Mouse (Mus musculus) MEL (cell line): Measurements from ENCODE around the gene Arnt2.

Experiments
- CTCF ChIP-seq, 3 experiments: IDR thresholded peaks in 2 of 3; conservative IDR thresholded peaks in 1 of 3; 2 replicates each; pipeline ENCODE4 v1.5.1; 2011 to 2012; ENCODE audit warnings: low read length in 3 of 3, low read depth in 2 of 3, mild to moderate bottlenecking in 2 of 3, improper control_type of control experiment in 1 of 3, inconsistent platforms in 1 of 3, mixed read lengths in 1 of 3, moderate library complexity in 1 of 3; ENCODE audit not compliant: control insufficient read depth in 1 of 3, insufficient read depth in 1 of 3, poor library complexity in 1 of 3, severe bottlenecking in 1 of 3
- ETS1 ChIP-seq: IDR thresholded peaks from 2 replicates; pipeline ENCODE4 v1.6.1; 2012; ENCODE audit warnings: low read depth, mild to moderate bottlenecking, inconsistent platforms, low read length, improper control_type of control experiment, moderate library complexity
- MAFK ChIP-seq: IDR thresholded peaks from 2 replicates; pipeline ENCODE4 v1.6.1; 2011; ENCODE audit warnings: low read depth, mild to moderate bottlenecking, low read length, improper control_type of control experiment, borderline replicate concordance
- POLR2A ChIP-seq, 2 experiments: IDR thresholded peaks; 2 replicates each; pipeline ENCODE4 v1.6.1; 2011 to 2012; ENCODE audit warnings: low read length in 2 of 2, mild to moderate bottlenecking in 2 of 2, control low read depth in 1 of 2, improper control_type of control experiment in 1 of 2, low read depth in 1 of 2, moderate library complexity in 1 of 2; ENCODE audit not compliant: control insufficient read depth in 1 of 2, insufficient read depth in 1 of 2, poor library complexity in 1 of 2
- POLR2AphosphoS2 ChIP-seq: IDR thresholded peaks from 2 replicates; pipeline ENCODE4 v1.6.1; 2011; ENCODE audit warnings: low read length, improper control_type of control experiment
- RCOR1 ChIP-seq: IDR thresholded peaks from 2 replicates; pipeline ENCODE4 v1.6.1; 2012; ENCODE audit warnings: low read depth, mild to moderate bottlenecking, inconsistent platforms, low read length, improper control_type of control experiment
- TAL1 ChIP-seq: IDR thresholded peaks from 2 replicates; pipeline ENCODE4 v1.6.1; 2012; ENCODE audit warnings: mild to moderate bottlenecking, inconsistent platforms, low read length, moderate library complexity, mixed read lengths
- ZC3H11A ChIP-seq: IDR thresholded peaks from 2 replicates; pipeline ENCODE4 v1.6.1; 2012; ENCODE audit warnings: low read depth, mild to moderate bottlenecking, inconsistent platforms, low read length, improper control_type of control experiment

DNA sequence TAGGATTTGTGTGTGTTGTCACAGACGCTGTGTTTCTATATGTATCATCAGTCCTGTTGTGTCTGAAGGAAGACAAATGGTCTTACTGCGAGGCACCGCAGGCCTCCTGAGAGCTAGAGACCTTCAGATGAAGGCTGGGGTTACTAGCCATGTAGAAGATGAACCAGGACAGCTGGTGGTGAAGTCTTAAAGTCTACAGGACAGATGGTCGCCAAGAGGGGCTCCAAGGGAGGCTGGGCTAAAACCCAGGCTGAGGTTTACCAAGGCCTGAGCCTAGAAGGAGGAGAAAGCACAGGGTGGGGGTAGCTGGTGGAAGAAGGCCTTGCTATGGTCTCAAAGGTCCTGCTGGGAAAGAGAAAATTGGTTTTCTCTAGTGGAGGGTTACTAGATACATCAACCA is 36.3 kb downstream of the Arnt2 start:
- TF ChIP-seq POLR2A (IDR thresholded peaks at IDR 0.05; ENCODE audit: control insufficient read depth in 1 of 2, insufficient read depth in 1 of 2, low read depth in 1 of 2, low read length in 2 of 2, poor library complexity in 1 of 2) (no peak), CTCF (IDR thresholded peaks at IDR 0.05 in 2 of 3, conservative IDR thresholded peaks at IDR 0.05 in 1 of 3; ENCODE audit: control insufficient read depth in 1 of 3, insufficient read depth in 1 of 3, low read depth in 2 of 3, low read length in 3 of 3, poor library complexity in 1 of 3, severe bottlenecking in 1 of 3) (no peak), MAFK (no peak), ETS1 (no peak), RCOR1 (no peak), POLR2AphosphoS2 (no peak), TAL1 (no peak), ZC3H11A (no peak)
